Mouse (Mus musculus) cortical plate, adult 2 months (tissue): ENCODE data around the gene Csf2rb2.

Source experiments
- CTCF ChIP-seq: fragments of 200-500 bp; IDR thresholded peaks from 2 replicates; pipeline ENCODE4 v1.5.1; 2011; ENCODE audit warnings: mild to moderate bottlenecking, control low read depth, low read length; ENCODE audit not compliant: insufficient read depth; ENCODE audit errors: extremely low read depth
- POLR2A ChIP-seq: fragments of 200-500 bp; IDR thresholded peaks from 2 replicates; pipeline ENCODE4 v1.6.1; 2011; ENCODE audit warnings: mild to moderate bottlenecking, low read length, control low read depth; ENCODE audit not compliant: insufficient read depth; ENCODE audit errors: extremely low read depth

- TF ChIP-seq CTCF (no peak), POLR2A (no peak)
These were observed 62.5 kb downstream of the Csf2rb2 start for GRCm38 (mm10) chr15:78243061-78243460.
